Mouse (Mus musculus) stomach, postnatal 0 days (tissue): ENCODE data around the gene Amigo3. TPM values are rescaled to one million over a fixed set of nuclear protein-coding genes. Genes with fewer than 3 reads are reported as not detected.

Experiments used
- ATAC-seq: fragments of 200-750 bp; cut with Nextera tagmentation; 2 replicates; pipeline ENCODE4 v1.8.0; 2017; ENCODE audit not compliant: low FRiP score, low TSS enrichment
- DNase-seq: peaks from one replicate; pipeline ENCODE4 v3.0.0-alpha.2; 2016; ENCODE audit warnings: low spot score
- H3K27ac ChIP-seq: fragments of 300-500 bp; sonication (generic); replicated peaks from 2 replicates; pipeline ENCODE4 v1.5.1; 2014; ENCODE audit warnings: mild to moderate bottlenecking, control low read depth
- H3K27me3 ChIP-seq: fragments of 300-500 bp; sonication (generic); 2 replicates; pipeline ENCODE4 v1.6.1; 2014; ENCODE audit warnings: low read length; ENCODE audit not compliant: control insufficient read depth, insufficient read depth
- H3K36me3 ChIP-seq: fragments of 300-500 bp; sonication (generic); 2 replicates; pipeline ENCODE4 v1.6.1; 2014; ENCODE audit warnings: low read length, mixed read lengths; ENCODE audit not compliant: control insufficient read depth, insufficient read depth
- H3K4me1 ChIP-seq: fragments of 300-500 bp; sonication (generic); replicated peaks from 2 replicates; pipeline ENCODE4 v1.6.1; 2014; ENCODE audit warnings: antibody characterized with exemption; ENCODE audit not compliant: control insufficient read depth, insufficient read depth
- H3K4me2 ChIP-seq: fragments of 300-500 bp; sonication (generic); replicated peaks from 2 replicates; pipeline ENCODE4 v1.6.1; 2014; ENCODE audit warnings: low read depth, mild to moderate bottlenecking, control low read depth, moderate library complexity
- H3K4me3 ChIP-seq: fragments of 300-500 bp; sonication (generic); 2 replicates; pipeline ENCODE4 v1.5.1; 2014; ENCODE audit warnings: low read depth, low read length, control low read depth
- H3K9ac ChIP-seq: fragments of 300-500 bp; sonication (generic); 2 replicates; pipeline ENCODE4 v1.6.1; 2014; ENCODE audit warnings: mild to moderate bottlenecking, low read length, control low read depth, mixed read lengths
- H3K9me3 ChIP-seq: fragments of 300-500 bp; sonication (generic); 2 replicates; pipeline ENCODE4 v1.6.1; 2016; ENCODE audit warnings: low read length; ENCODE audit not compliant: control insufficient read depth
- CTCF ChIP-seq: IDR thresholded peaks from 2 replicates; pipeline ENCODE4 v1.5.1; 2016; ENCODE audit warnings: antibody characterized with exemption, low read depth, mild to moderate bottlenecking, moderate library complexity
- EP300 ChIP-seq: optimal IDR thresholded peaks from 2 replicates; pipeline ENCODE3; 2016; ENCODE audit warnings: antibody characterized with exemption
- WGBS: fragments of 180-500 bp; shearing (Covaris S2); extraction: QIAGEN DNeasy Blood & Tissue Kit; methylation state at CpG from one replicate; pipeline ENCODE4 v1.1.7; 2014; 5-methylcytosine and 5-hydroxymethylcytosine counted together
- polyA plus RNA-seq: library from polyadenylated mRNA; unstranded; fragments of >200 nt; fragmentation: Nextera tagmentation; extraction: Ambion mirVana; gene quantifications from 2 replicates; pipeline ENCODE4 v1.2.1, GENCODE M21; 2015

Amigo3 gene
- polyA plus RNA-seq, 1 experiment from 2014 or later, result 2.8 TPM

DNA sequence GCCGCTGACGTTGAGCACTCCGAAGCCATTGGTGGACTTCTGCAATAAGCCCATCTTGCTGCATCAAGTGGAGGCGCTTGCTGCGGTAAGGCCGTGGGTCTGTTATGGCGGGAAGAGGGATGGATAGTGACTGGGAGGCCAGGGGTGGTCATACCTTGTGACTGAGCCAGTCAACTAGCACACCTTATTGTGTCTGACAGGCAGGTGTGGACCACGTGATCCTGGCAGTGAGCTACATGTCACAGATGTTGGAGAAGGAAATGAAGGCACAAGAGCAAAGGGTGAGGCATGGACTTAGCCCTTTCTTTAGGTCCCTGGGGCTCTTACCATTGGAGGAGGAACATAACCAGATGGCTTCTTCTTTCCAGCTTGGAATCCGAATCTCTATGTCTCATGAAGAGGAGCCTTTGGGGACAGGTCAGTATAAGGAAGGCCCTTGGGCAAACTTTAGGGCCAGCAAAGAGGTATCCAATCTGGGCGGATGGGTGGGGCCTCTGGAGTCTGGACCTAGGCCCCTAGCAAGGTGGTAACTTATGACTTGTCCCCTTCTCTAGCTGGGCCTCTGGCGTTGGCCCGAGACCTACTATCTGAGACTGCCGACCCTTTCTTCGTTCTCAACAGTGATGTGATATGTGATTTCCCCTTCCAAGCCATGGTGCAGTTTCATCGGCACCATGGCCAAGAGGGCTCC lies 3.3 kb upstream of the Amigo3 start:
- Histone ChIP-seq H3K27ac (peak overlapping the region; percentile 92), H3K36me3 (peaks cover 23% of the 10 kb centered on the region), H3K4me1 (0 out of 2 replicates have a peak, but pooled peaks cover 4% of the 10 kb centered on the region), H3K9me3 (no peaks in the 10 kb centered on the region), H3K4me3 (peak overlapping the region; percentile 79), H3K27me3 (no peaks in the 10 kb centered on the region), H3K9ac (peak overlapping the region; percentile 79), H3K4me2 (peak overlapping the region; percentile 79)
- peak; percentile 73 for DNase-seq
- 36% methylated on average over 15 of the region's 15 CpGs for WGBS
- ATAC-seq, result peak; percentile 51
- TF ChIP-seq CTCF (no peak), EP300 (no peak)

- Histone ChIP-seq H3K9ac (no peak overlapping the region), H3K4me1 (0 out of 2 replicates have a peak, but pooled peaks cover 4% of the 10 kb centered on the region), H3K36me3 (peaks cover 14% of the 10 kb centered on the region; the same call in 1 of the 2 replicates), H3K4me3 (no peak overlapping the region), H3K27me3 (no peaks in the 10 kb centered on the region), H3K9me3 (no peaks in the 10 kb centered on the region), H3K4me2 (no peak overlapping the region), H3K27ac (no peak overlapping the region)
- DNase-seq, result no peak
- WGBS, result 92% methylated on average over 15 of the region's 15 CpGs
- TF ChIP-seq CTCF, result no peak
- no peak for TF ChIP-seq EP300
- no peak for ATAC-seq
These were observed 1.6 kb upstream of the Amigo3 start for GRCm38 (mm10) chr9:108051184-108051930.

DNA sequence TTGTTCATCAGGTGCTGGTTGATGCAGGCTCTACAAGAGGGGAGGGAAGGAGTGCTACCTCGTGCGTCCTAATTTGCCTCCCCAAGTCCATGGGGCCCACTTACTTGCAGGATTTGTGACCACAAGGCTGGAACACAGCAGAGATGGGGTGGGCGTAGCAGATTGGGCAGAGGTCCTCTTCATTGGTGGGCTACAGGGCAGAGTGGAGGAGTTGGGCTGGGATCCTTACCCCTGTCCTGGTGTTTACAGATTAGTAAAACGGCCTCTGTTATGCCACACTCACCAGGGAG lies 1.1 kb upstream of the Amigo3 start:
- no peak overlapping the region for H3K27ac ChIP-seq
- WGBS, result 87% methylated on average over 4 of the region's 4 CpGs

DNA sequence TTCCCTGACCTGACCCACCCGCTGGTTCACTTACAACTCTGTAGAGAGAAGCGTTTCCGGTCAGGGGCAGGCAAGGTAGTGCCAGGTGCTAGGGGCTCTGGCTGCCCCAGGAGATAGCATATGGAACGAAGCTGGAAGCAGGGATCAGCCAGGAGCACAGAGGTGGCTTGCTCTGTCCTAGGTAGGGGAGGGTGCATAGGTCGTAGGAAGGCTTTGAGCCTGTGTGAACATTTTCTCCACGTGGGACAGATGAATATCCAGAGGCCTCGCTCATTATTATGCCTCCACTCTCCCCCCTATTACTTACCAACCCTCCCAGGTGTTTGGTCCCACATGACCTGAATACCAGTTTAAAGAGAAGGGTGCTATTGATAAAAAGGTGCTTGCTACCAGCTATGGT lies 548 bp upstream of the Amigo3 start:
- Histone ChIP-seq H3K9ac (no peak overlapping the region), H3K27ac (peak overlapping the region; percentile 40), H3K27me3 (no peaks in the 10 kb centered on the region), H3K4me3 (no peak overlapping the region), H3K9me3 (no peaks in the 10 kb centered on the region), H3K36me3 (peaks cover 12% of the 10 kb centered on the region; the same call in 1 of the 2 replicates), H3K4me1 (0 out of 2 replicates have a peak, but pooled peaks cover 4% of the 10 kb centered on the region), H3K4me2 (no peak overlapping the region)
- TF ChIP-seq EP300 (no peak), CTCF (no peak)
- ATAC-seq (no peak), DNase-seq (no peak)
- 69% methylated on average over 7 of the region's 7 CpGs for WGBS

More for the DNA sequence above, 1.1 kb upstream of the Amigo3 start:
- ATAC-seq, result no peak
- no peak for DNase-seq
- Histone ChIP-seq H3K27me3 (no peaks in the 10 kb centered on the region), H3K4me2 (no peak overlapping the region), H3K4me1 (0 out of 2 replicates have a peak, but pooled peaks cover 4% of the 10 kb centered on the region), H3K9ac (0 out of 2 replicates have a peak overlapping the region, but pooled peaks have one; percentile 23), H3K9me3 (no peaks in the 10 kb centered on the region), H3K4me3 (no peak overlapping the region), H3K36me3 (peaks cover 11% of the 10 kb centered on the region; the same call in 1 of the 2 replicates)
- TF ChIP-seq CTCF (no peak), EP300 (no peak)

DNA sequence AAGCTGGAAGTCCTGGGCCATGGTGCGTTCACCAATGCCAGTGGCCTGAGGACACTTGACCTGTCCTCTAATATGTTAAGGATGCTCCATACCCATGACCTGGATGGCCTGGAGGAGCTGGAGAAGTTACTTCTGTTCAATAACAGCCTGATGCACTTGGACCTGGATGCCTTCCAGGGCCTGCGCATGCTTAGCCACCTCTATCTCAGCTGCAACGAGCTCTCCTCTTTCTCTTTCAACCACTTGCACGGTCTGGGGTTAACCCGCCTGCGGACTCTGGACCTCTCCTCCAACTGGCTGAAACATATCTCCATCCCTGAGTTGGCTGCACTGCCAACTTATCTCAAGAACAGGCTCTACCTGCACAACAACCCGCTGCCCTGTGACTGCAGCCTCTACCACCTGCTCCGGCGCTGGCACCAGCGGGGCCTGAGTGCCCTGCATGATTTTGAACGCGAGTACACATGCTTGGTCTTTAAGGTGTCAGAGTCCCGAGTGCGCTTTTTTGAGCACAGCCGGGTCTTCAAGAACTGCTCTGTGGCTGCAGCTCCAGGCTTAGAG lies 786 bp downstream of the Amigo3 start:
- Histone ChIP-seq H3K4me3 (no peak overlapping the region), H3K27ac (peak overlapping the region; percentile 74), H3K36me3 (peaks cover 14% of the 10 kb centered on the region; the same call in 1 of the 2 replicates), H3K27me3 (no peaks in the 10 kb centered on the region), H3K9ac (0 out of 2 replicates have a peak overlapping the region, but pooled peaks have one; percentile 38), H3K9me3 (no peaks in the 10 kb centered on the region), H3K4me1 (0 out of 2 replicates have a peak, but pooled peaks cover 4% of the 10 kb centered on the region), H3K4me2 (peak overlapping the region; percentile 50; the same call in 1 of the 2 replicates)
- WGBS, result 72% methylated on average over 15 of the region's 15 CpGs
- TF ChIP-seq CTCF (no peak), EP300 (no peak)
- ATAC-seq (peak; percentile 4; the same call in 1 of the 2 replicates), DNase-seq (peak; percentile 75)
